Mouse (Mus musculus) hindbrain, embryonic 13.5 days (tissue): ENCODE measurements around the gene Otogl. TPM values are rescaled to one million over a fixed set of nuclear protein-coding genes. Genes with fewer than 3 reads are reported as not detected.
A peak's percentile ranks its signal among the peaks of the same experiment; 100 is the strongest.
"Not testable (repeated sequence)": the region's sequence is repeated elsewhere in the genome, so short reads cannot be mapped to it uniquely, and the experiment has no call there.

Experiments
- ATAC-seq: fragments of 200-750 bp; cut with Nextera tagmentation; 2 replicates; pipeline ENCODE4 v1.8.0; 2017; ENCODE audit warnings: moderate TSS enrichment; ENCODE audit not compliant: low FRiP score
- H3K27ac ChIP-seq: fragments of 300-500 bp; sonication (generic); 2 replicates; pipeline ENCODE4 v1.5.1; 2015; ENCODE audit warnings: inconsistent platforms, mild to moderate bottlenecking, moderate library complexity
- H3K27me3 ChIP-seq: fragments of 300-500 bp; sonication (generic); 2 replicates; pipeline ENCODE4 v1.6.1; 2015; ENCODE audit warnings: mild to moderate bottlenecking, inconsistent platforms
- H3K36me3 ChIP-seq: fragments of 300-500 bp; sonication (generic); 2 replicates; pipeline ENCODE4 v1.6.1; 2015; ENCODE audit warnings: mild to moderate bottlenecking, inconsistent platforms
- H3K4me1 ChIP-seq: fragments of 300-500 bp; sonication (generic); replicated peaks from 2 replicates; pipeline ENCODE4 v1.6.1; 2015; ENCODE audit warnings: inconsistent platforms
- H3K4me2 ChIP-seq: fragments of 300-500 bp; sonication (generic); 2 replicates; pipeline ENCODE4 v1.6.1; 2015; ENCODE audit warnings: inconsistent platforms, mild to moderate bottlenecking, moderate library complexity
- H3K4me3 ChIP-seq: fragments of 300-500 bp; sonication (generic); 2 replicates; pipeline ENCODE4 v1.5.1; 2015; ENCODE audit warnings: mild to moderate bottlenecking, inconsistent platforms
- H3K9ac ChIP-seq: fragments of 300-500 bp; sonication (generic); 2 replicates; pipeline ENCODE4 v1.6.1; 2015; ENCODE audit warnings: mild to moderate bottlenecking, inconsistent platforms
- H3K9me3 ChIP-seq: fragments of 300-500 bp; sonication (generic); 2 replicates; pipeline ENCODE4 v1.6.1; 2016; ENCODE audit warnings: inconsistent platforms
- WGBS: fragments of 180-500 bp; shearing (Covaris S2); methylation state at CpG from one replicate; pipeline ENCODE4 v1.1.7; 2015; 5-methylcytosine and 5-hydroxymethylcytosine counted together
- polyA plus RNA-seq: library from polyadenylated mRNA; unstranded; fragments of >200 nt; fragmentation: Nextera tagmentation; extraction: Ambion mirVana; gene quantifications from 2 replicates; pipeline ENCODE4 v1.2.1, GENCODE M21; 2015

Gene Otogl
- polyA plus RNA-seq, 1 experiment from 2014 or later: 0.03 TPM

GRCm38 (mm10) chr10:107858684-107859083 lies 53.2 kb downstream of the Otogl start:
- H3K9ac ChIP-seq: no peak overlapping the region
- no peaks in the 10 kb centered on the region for H3K9me3 ChIP-seq
- no peak overlapping the region for H3K4me3 ChIP-seq
- no peak overlapping the region for H3K27ac ChIP-seq
- H3K27me3 ChIP-seq: no peaks in the 10 kb centered on the region
- no peaks in the 10 kb centered on the region for H3K36me3 ChIP-seq
- WGBS: 30% methylated on average over 7 of the region's 7 CpGs
- H3K4me1 ChIP-seq: no peaks in the 10 kb centered on the region
- ATAC-seq: 0 out of 2 replicates have a peak, but pooled peaks have one; percentile 68
- H3K4me2 ChIP-seq: no peak overlapping the region

GRCm38 (mm10) chr10:107844906-107845305 lies 67.0 kb downstream of the Otogl start:
- Histone ChIP-seq H3K27me3 (no peaks in the 10 kb centered on the region), H3K9ac (no peak overlapping the region), H3K36me3 (no peaks in the 10 kb centered on the region), H3K4me2 (no peak overlapping the region), H3K9me3 (no peaks in the 10 kb centered on the region), H3K27ac (no peak overlapping the region), H3K4me3 (no peak overlapping the region), H3K4me1 (no peaks in the 10 kb centered on the region)
- 94% methylated on average over 1 of the region's 1 CpGs for WGBS
- ATAC-seq: no peak

- WGBS: 72% methylated on average over 4 of the region's 4 CpGs
- Histone ChIP-seq H3K9ac (no peak overlapping the region), H3K4me3 (no peak overlapping the region), H3K4me1 (no peaks in the 10 kb centered on the region), H3K9me3 (no peaks in the 10 kb centered on the region), H3K27me3 (no peaks in the 10 kb centered on the region), H3K27ac (no peak overlapping the region), H3K36me3 (no peaks in the 10 kb centered on the region), H3K4me2 (no peak overlapping the region)
- ATAC-seq: no peak
These were observed 77.3 kb downstream of the Otogl start for GRCm38 (mm10) chr10:107834452-107835239.

- no peak overlapping the region for H3K4me2 ChIP-seq
- no peaks in the 10 kb centered on the region for H3K9me3 ChIP-seq
- no peak overlapping the region for H3K4me3 ChIP-seq
- H3K36me3 ChIP-seq: no peaks in the 10 kb centered on the region
- no peaks in the 10 kb centered on the region for H3K4me1 ChIP-seq
- no peak overlapping the region for H3K9ac ChIP-seq
- WGBS: 65% methylated on average over 6 of the region's 6 CpGs
- no peak overlapping the region for H3K27ac ChIP-seq
- H3K27me3 ChIP-seq: no peaks in the 10 kb centered on the region
- ATAC-seq: no peak
These were observed 82.8 kb downstream of the Otogl start for GRCm38 (mm10) chr10:107829151-107829550.

- no peak overlapping the region for H3K4me2 ChIP-seq
- H3K4me1 ChIP-seq: no peaks in the 10 kb centered on the region
- H3K27ac ChIP-seq: no peak overlapping the region
These were observed 98.0 kb downstream of the Otogl start for GRCm38 (mm10) chr10:107813814-107814483.

GRCm38 (mm10) chr10:107810649-107811398 lies 101.1 kb downstream of the Otogl start:
- Histone ChIP-seq H3K27ac (no peak overlapping the region), H3K36me3 (no peaks in the 10 kb centered on the region), H3K9ac (no peak overlapping the region), H3K4me2 (no peak overlapping the region), H3K27me3 (no peaks in the 10 kb centered on the region), H3K4me1 (no peaks in the 10 kb centered on the region), H3K9me3 (no peaks in the 10 kb centered on the region), H3K4me3 (no peak overlapping the region)
- no peak for ATAC-seq
- WGBS: 87% methylated on average over 6 of the region's 6 CpGs

More at GRCm38 (mm10) chr10:107813814-107814483, 98.0 kb downstream of the Otogl start:
- Histone ChIP-seq H3K4me3 (no peak overlapping the region), H3K9ac (no peak overlapping the region), H3K9me3 (no peaks in the 10 kb centered on the region), H3K36me3 (no peaks in the 10 kb centered on the region), H3K27me3 (no peaks in the 10 kb centered on the region)
- 85% methylated on average over 16 of the region's 16 CpGs for WGBS
- no peak for ATAC-seq

GRCm38 (mm10) chr10:107805203-107805602 lies 106.7 kb downstream of the Otogl start:
- WGBS: 98% methylated on average over 2 of the region's 2 CpGs
- Histone ChIP-seq H3K4me3 (no peak overlapping the region), H3K36me3 (no peaks in the 10 kb centered on the region), H3K4me1 (no peaks in the 10 kb centered on the region), H3K9ac (no peak overlapping the region), H3K4me2 (no peak overlapping the region), H3K27ac (no peak overlapping the region), H3K27me3 (no peaks in the 10 kb centered on the region), H3K9me3 (no peaks in the 10 kb centered on the region)
- ATAC-seq: no peak

GRCm38 (mm10) chr10:107804285-107804684 lies 107.6 kb downstream of the Otogl start:
- H3K4me3 ChIP-seq, ATAC-seq, H3K36me3 ChIP-seq, H3K27me3 ChIP-seq, H3K27ac ChIP-seq, H3K4me2 ChIP-seq, H3K4me1 ChIP-seq, H3K9ac ChIP-seq, H3K9me3 ChIP-seq: not testable (repeated sequence)
- 56% methylated on average over 2 of the region's 2 CpGs for WGBS

GRCm38 (mm10) chr10:107799671-107800353 lies 112.1 kb downstream of the Otogl start:
- H3K27ac ChIP-seq: no peak overlapping the region
- H3K9ac ChIP-seq: no peak overlapping the region
- no peaks in the 10 kb centered on the region for H3K4me1 ChIP-seq
- WGBS: 11% methylated on average over 7 of the region's 7 CpGs
- ATAC-seq: 0 out of 2 replicates have a peak, but pooled peaks have one; percentile 59
- no peaks in the 10 kb centered on the region for H3K36me3 ChIP-seq
- no peak overlapping the region for H3K4me2 ChIP-seq
- H3K9me3 ChIP-seq: no peaks in the 10 kb centered on the region
- no peaks in the 10 kb centered on the region for H3K27me3 ChIP-seq
- no peak overlapping the region for H3K4me3 ChIP-seq

GRCm38 (mm10) chr10:107794812-107795756 lies 116.8 kb downstream of the Otogl start:
- 91% methylated on average over 10 of the region's 10 CpGs for WGBS
- no peak overlapping the region for H3K4me2 ChIP-seq
- H3K27ac ChIP-seq: no peak overlapping the region
- H3K4me3 ChIP-seq: no peak overlapping the region
- no peaks in the 10 kb centered on the region for H3K4me1 ChIP-seq
- H3K27me3 ChIP-seq: no peaks in the 10 kb centered on the region
- no peak overlapping the region for H3K9ac ChIP-seq
- ATAC-seq: no peak
- no peaks in the 10 kb centered on the region for H3K9me3 ChIP-seq
- H3K36me3 ChIP-seq: no peaks in the 10 kb centered on the region

GRCm38 (mm10) chr10:107792491-107792890 lies 119.4 kb downstream of the Otogl start:
- Histone ChIP-seq H3K4me2 (no peak overlapping the region), H3K27ac (no peak overlapping the region), H3K4me1 (no peaks in the 10 kb centered on the region), H3K9ac (no peak overlapping the region), H3K27me3 (no peaks in the 10 kb centered on the region), H3K9me3 (no peaks in the 10 kb centered on the region), H3K36me3 (no peaks in the 10 kb centered on the region), H3K4me3 (no peak overlapping the region)
- 83% methylated on average over 3 of the region's 3 CpGs for WGBS
- ATAC-seq: no peak
